Mouse (Mus musculus) heart, postnatal 0 days (tissue): ENCODE measurements around the gene Capn1. TPM values are rescaled to one million over a fixed set of nuclear protein-coding genes. Genes with fewer than 3 reads are reported as not detected.

Experiments
- ATAC-seq: fragments of 200-750 bp; cut with Nextera tagmentation; 2 replicates; pipeline ENCODE4 v1.8.0; 2017; ENCODE audit warnings: low read depth, moderate number of reproducible peaks, moderate library complexity; ENCODE audit not compliant: insufficient read depth
- DNase-seq: peaks from one replicate; pipeline ENCODE4 v3.0.0-alpha.2; 2016; ENCODE audit warnings: low spot score
- H3K27ac ChIP-seq: fragments of 300-500 bp; sonication (generic); 2 replicates; pipeline ENCODE4 v1.5.1; 2014; ENCODE audit warnings: low read depth, mild to moderate bottlenecking
- H3K27me3 ChIP-seq: fragments of 300-500 bp; sonication (generic); 2 replicates; pipeline ENCODE4 v1.6.1; 2014; ENCODE audit warnings: low read length, mixed read lengths; ENCODE audit not compliant: control insufficient read depth, insufficient read depth
- H3K36me3 ChIP-seq: fragments of 300-500 bp; sonication (generic); replicated peaks from 2 replicates; pipeline ENCODE4 v1.6.1; 2014; ENCODE audit warnings: low read length, mixed read lengths; ENCODE audit not compliant: control insufficient read depth, insufficient read depth
- H3K4me1 ChIP-seq: fragments of 300-500 bp; sonication (generic); 2 replicates; pipeline ENCODE4 v1.6.1; 2014; ENCODE audit warnings: antibody characterized with exemption; ENCODE audit not compliant: control insufficient read depth, insufficient read depth
- H3K4me2 ChIP-seq: fragments of 300-500 bp; sonication (generic); 2 replicates; pipeline ENCODE4 v1.6.1; 2014; ENCODE audit warnings: low read depth, mild to moderate bottlenecking, low read length, moderate library complexity
- H3K4me3 ChIP-seq: fragments of 300-500 bp; sonication (generic); 2 replicates; pipeline ENCODE4 v1.5.1; 2014; ENCODE audit warnings: low read depth, low read length
- H3K9ac ChIP-seq: fragments of 300-500 bp; sonication (generic); replicated peaks from 2 replicates; pipeline ENCODE4 v1.6.1; 2014; ENCODE audit warnings: low read depth, low read length, mixed read lengths
- H3K9me3 ChIP-seq: fragments of 300-500 bp; sonication (generic); replicated peaks from 2 replicates; pipeline ENCODE4 v1.6.1; 2016; ENCODE audit warnings: low read length; ENCODE audit not compliant: control insufficient read depth
- CTCF ChIP-seq: IDR thresholded peaks from 2 replicates; pipeline ENCODE4 v1.5.1; 2016; ENCODE audit warnings: antibody characterized with exemption, control low read depth, low read depth
- EP300 ChIP-seq: IDR thresholded peaks from 2 replicates; pipeline ENCODE4 v1.6.1; 2016; ENCODE audit warnings: antibody characterized with exemption, low read depth
- WGBS: fragments of 180-500 bp; shearing (Covaris S2); extraction: QIAGEN DNeasy Blood & Tissue Kit; methylation state at CpG from one replicate; pipeline ENCODE4 v1.1.7; 2014; 5-methylcytosine and 5-hydroxymethylcytosine counted together
- polyA plus RNA-seq: library from polyadenylated mRNA; unstranded; fragments of >200 nt; fragmentation: Nextera tagmentation; extraction: Ambion mirVana; gene quantifications from 2 replicates; pipeline ENCODE4 v1.2.1, GENCODE M21; 2015
- total RNA-seq: library from RNA; depleted of rRNA; stranded (reverse); fragments of >200 nt; gene quantifications from 2 replicates; pipeline ENCODE4 v1.2.3, GENCODE M21; 2014; ENCODE audit warnings: low replicate concordance

Capn1 gene
- total and polyA plus RNA-seq, 2 experiments from 2014 or later, result 5.3 to 19.3 TPM

DNA sequence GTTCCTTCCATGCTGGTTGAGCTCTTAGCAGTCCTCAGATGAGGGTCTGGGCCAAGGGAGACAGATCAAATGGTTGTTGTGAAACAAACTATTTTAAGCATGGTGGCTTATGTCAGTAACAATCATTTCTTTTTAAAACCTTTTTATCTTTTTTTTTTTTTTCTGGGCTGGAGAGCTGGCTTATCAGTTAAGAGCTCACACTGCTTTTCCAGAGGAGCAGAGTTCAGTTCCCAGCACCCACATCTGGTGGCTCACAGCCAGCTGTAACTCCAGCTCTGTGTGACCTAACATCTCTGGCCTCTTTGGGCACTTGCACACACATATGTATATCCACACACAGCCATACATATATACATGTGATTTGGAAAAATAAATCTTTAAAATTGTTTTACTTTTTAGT is 22.0 kb upstream of the Capn1 start:
- TF ChIP-seq CTCF (no peak), EP300 (no peak)
- H3K9me3 ChIP-seq, result no peaks in the 10 kb centered on the region
- H3K4me1 ChIP-seq, result no peaks in the 10 kb centered on the region
- H3K27me3 ChIP-seq, result no peaks in the 10 kb centered on the region
- H3K27ac ChIP-seq, result no peak overlapping the region
- no peak overlapping the region for H3K9ac ChIP-seq
- DNase-seq (no peak), ATAC-seq (no peak)
- no peak overlapping the region for H3K4me3 ChIP-seq
- no peak overlapping the region for H3K4me2 ChIP-seq
- no peaks in the 10 kb centered on the region for H3K36me3 ChIP-seq

DNA sequence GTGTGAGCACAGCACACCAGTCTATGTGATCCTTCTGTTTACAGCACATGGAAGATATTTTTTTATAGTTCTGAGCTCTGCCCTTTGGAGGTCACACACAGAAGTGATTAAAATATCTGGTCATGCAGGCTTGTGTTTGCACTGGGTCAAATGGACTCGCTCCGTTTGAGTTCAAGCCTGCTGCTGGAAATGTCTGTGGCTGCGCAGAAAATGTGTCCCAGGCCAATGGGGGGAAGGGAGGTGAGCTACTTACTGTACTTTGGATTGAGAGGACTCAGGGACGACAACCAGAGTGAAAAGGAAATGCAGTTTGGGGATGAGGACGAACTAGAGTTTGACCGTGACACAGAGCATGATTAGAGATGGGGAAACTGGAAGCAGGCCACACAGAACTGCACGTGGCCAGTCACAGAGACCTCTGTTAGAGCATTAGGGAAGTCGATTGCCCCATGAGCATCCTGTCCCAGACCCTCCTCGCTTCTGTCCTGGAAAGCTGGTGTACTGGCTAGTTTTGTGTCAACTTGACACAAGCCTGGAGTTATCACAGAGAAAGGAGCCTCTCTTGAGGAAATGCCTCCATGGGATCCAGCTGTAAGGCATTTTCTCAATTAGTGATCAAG is 20.4 kb upstream of the Capn1 start:
- TF ChIP-seq CTCF (no peak), EP300 (no peak)

DNA sequence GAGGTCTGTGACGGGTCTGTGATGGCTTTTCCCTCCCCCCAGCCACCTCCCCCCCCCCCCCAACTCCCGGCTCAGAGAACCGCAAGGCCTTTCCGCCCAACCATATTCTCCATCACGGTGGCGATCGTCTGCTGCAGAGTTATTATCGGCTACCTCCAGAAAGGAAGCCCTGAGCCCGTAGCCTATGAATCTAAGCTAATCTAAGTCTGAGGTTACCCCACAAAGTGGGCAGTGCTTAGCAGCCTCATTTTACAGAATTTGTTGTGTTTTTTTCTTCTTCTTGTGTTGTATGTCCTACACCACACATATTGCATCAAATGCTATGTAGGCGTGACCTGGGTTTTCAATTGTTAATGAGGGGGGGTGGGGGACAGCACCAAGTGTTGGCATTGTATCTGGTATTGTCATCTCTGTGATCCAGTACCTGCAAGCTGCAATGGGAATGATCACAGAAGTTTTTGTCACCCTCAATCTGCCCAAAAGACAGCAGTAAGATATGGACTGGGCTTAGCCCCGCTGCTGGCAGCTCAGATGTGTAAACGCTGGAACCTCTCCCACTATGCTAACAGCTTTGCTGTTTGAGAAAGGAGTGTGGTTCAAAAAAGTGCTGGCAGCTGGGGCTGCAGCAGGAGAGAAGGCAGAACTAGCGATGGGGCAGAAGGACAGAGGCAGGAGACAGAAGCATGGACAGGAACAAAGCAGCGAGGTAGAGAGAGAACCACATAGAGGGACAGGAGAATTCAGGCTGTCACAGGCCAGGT is 15.0 kb upstream of the Capn1 start:
- Histone ChIP-seq H3K36me3 (no peaks in the 10 kb centered on the region), H3K9ac (no peak overlapping the region), H3K4me2 (no peak overlapping the region), H3K9me3 (no peaks in the 10 kb centered on the region), H3K27ac (no peak overlapping the region), H3K27me3 (no peaks in the 10 kb centered on the region), H3K4me3 (no peak overlapping the region), H3K4me1 (no peaks in the 10 kb centered on the region)
- ATAC-seq (no peak), DNase-seq (no peak)
- 60% methylated on average over 14 of the region's 14 CpGs for WGBS
- no peak for TF ChIP-seq EP300
- TF ChIP-seq CTCF, result no peak

More for the DNA sequence above, 20.4 kb upstream of the Capn1 start:
- no peak overlapping the region for H3K4me2 ChIP-seq
- no peak overlapping the region for H3K4me3 ChIP-seq
- no peaks in the 10 kb centered on the region for H3K36me3 ChIP-seq
- H3K27me3 ChIP-seq, result no peaks in the 10 kb centered on the region
- no peaks in the 10 kb centered on the region for H3K9me3 ChIP-seq
- 68% methylated on average over 9 of the region's 9 CpGs for WGBS
- no peak for DNase-seq
- no peak for ATAC-seq
- no peak overlapping the region for H3K9ac ChIP-seq
- H3K27ac ChIP-seq, result no peak overlapping the region
- H3K4me1 ChIP-seq, result no peaks in the 10 kb centered on the region

DNA sequence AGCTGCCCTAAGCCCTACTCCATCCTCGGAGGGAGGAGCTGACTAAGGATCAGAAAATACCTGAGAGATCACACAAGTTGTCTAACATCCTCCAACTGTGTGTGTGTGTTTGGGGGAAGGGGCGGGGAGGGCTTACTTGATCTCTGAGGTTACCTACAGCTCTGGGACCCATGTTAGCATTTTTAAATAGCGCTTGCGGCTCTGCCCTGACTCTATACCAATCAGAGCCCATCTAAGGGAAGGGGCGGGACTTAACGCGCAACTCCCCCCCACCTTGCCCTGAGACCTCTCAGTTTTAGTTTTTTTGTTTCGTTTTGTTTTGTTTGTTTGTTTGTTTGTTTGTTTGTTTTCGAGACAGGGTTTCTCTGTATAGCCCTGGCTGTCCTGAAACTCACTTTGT is 13.7 kb upstream of the Capn1 start:
- Histone ChIP-seq H3K4me3 (no peak overlapping the region), H3K4me2 (no peak overlapping the region), H3K36me3 (no peaks in the 10 kb centered on the region), H3K9ac (no peak overlapping the region), H3K9me3 (no peaks in the 10 kb centered on the region), H3K4me1 (no peaks in the 10 kb centered on the region), H3K27me3 (no peaks in the 10 kb centered on the region), H3K27ac (no peak overlapping the region)
- WGBS, result 73% methylated on average over 9 of the region's 9 CpGs
- ATAC-seq (no peak), DNase-seq (no peak)
- TF ChIP-seq CTCF (no peak), EP300 (no peak)

DNA sequence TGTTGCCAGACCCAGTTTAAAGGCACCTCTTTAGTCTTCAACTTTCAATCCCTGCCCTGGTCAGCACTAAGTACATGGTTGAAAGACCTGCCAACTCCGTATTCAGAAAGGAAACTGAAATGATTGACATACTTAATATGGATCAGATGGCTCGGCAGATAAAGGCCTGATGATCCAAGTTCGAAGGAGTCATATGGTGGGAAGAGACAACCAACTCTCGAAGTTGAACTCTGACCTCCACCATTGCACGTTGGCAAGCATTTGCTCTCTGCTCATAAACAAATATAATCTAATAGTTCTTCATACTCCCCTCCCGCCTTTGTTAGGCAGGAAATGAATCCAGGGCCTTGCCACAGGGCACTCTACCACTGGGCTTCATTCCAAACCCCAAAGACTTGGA is 13.3 kb upstream of the Capn1 start:
- no peak for TF ChIP-seq EP300
- no peak for TF ChIP-seq CTCF
- H3K27me3 ChIP-seq, result no peaks in the 10 kb centered on the region

DNA sequence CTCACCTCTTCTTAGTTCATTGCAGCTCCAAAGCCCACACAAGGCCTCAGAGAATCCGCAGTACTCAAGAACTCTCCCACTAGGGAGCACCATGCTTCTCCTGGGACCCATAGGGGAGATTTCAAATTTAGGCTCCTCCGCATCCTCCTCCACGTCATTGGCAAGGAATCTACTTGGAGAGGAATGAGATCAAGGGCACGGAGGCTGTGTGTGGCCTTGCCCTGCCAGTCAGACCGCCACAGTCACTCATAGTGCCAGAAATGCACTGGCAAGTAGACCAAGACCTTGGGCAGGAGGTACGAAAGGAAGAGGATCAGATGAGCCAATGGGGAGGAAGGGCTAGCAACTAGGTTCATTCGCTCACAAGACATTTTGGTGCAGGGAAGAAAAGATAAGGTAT is 8.2 kb upstream of the Capn1 start:
- H3K4me3 ChIP-seq, result no peak overlapping the region
- no peak for ATAC-seq
- H3K27me3 ChIP-seq, result no peaks in the 10 kb centered on the region
- no peak for DNase-seq
- H3K9ac ChIP-seq, result no peak overlapping the region
- no peaks in the 10 kb centered on the region for H3K4me1 ChIP-seq
- WGBS, result 67% methylated on average over 7 of the region's 7 CpGs
- no peak overlapping the region for H3K4me2 ChIP-seq
- H3K27ac ChIP-seq, result no peak overlapping the region
- no peaks in the 10 kb centered on the region for H3K36me3 ChIP-seq
- TF ChIP-seq CTCF, result no peak
- TF ChIP-seq EP300, result no peak
- H3K9me3 ChIP-seq, result no peaks in the 10 kb centered on the region

More for the DNA sequence above, 13.3 kb upstream of the Capn1 start:
- H3K4me3 ChIP-seq, result no peak overlapping the region
- DNase-seq, result no peak
- no peak overlapping the region for H3K27ac ChIP-seq
- H3K4me2 ChIP-seq, result no peak overlapping the region
- H3K9ac ChIP-seq, result no peak overlapping the region
- no peaks in the 10 kb centered on the region for H3K36me3 ChIP-seq
- H3K9me3 ChIP-seq, result no peaks in the 10 kb centered on the region
- no peak for ATAC-seq
- no peaks in the 10 kb centered on the region for H3K4me1 ChIP-seq
- WGBS, result 74% methylated on average over 6 of the region's 6 CpGs
